Mouse (Mus musculus) midbrain, embryonic 16.5 days (tissue): ENCODE measurements at regions not wholly inside any gene's neighbourhood (a gene's known extent, or its start where the extent isn't known, plus 50 kb on each side); places are given as distances from the start of the nearest gene placed in this dataset.

Experiments used
- ATAC-seq: fragments of 200-750 bp; cut with Nextera tagmentation; 2 replicates; pipeline ENCODE4 v1.8.0; 2017; ENCODE audit warnings: moderate TSS enrichment
- H3K27ac ChIP-seq: fragments of 300-500 bp; sonication (generic); 2 replicates; pipeline ENCODE4 v1.5.1; 2014; ENCODE audit warnings: mild to moderate bottlenecking, low read length, mixed read lengths
- H3K27me3 ChIP-seq: fragments of 300-500 bp; sonication (generic); 2 replicates; pipeline ENCODE4 v1.6.1; 2014; ENCODE audit warnings: low read depth, low read length, mixed read lengths; ENCODE audit not compliant: control insufficient read depth, insufficient read depth
- H3K36me3 ChIP-seq: fragments of 300-500 bp; sonication (generic); 2 replicates; pipeline ENCODE4 v1.6.1; 2014; ENCODE audit warnings: mild to moderate bottlenecking, low read length, moderate library complexity, mixed read lengths; ENCODE audit not compliant: control insufficient read depth, insufficient read depth
- H3K4me1 ChIP-seq: fragments of 300-500 bp; sonication (generic); 2 replicates; pipeline ENCODE4 v1.6.1; 2014; ENCODE audit warnings: mild to moderate bottlenecking, low read length, mixed read lengths; ENCODE audit not compliant: control insufficient read depth, insufficient read depth
- H3K4me2 ChIP-seq: fragments of 300-500 bp; sonication (generic); 2 replicates; pipeline ENCODE4 v1.6.1; 2014; ENCODE audit warnings: mild to moderate bottlenecking, low read length, mixed read lengths
- H3K4me3 ChIP-seq: fragments of 300-500 bp; sonication (generic); 2 replicates; pipeline ENCODE4 v1.5.1; 2014; ENCODE audit warnings: low read depth, mild to moderate bottlenecking, low read length, moderate library complexity, mixed read lengths
- H3K9ac ChIP-seq: fragments of 300-500 bp; sonication (generic); 2 replicates; pipeline ENCODE4 v1.6.1; 2014; ENCODE audit warnings: low read depth, low read length, mixed read lengths
- H3K9me3 ChIP-seq: fragments of 300-500 bp; sonication (generic); replicated peaks from 2 replicates; pipeline ENCODE4 v1.6.1; 2014; ENCODE audit warnings: mild to moderate bottlenecking, low read length, mixed read lengths; ENCODE audit not compliant: control insufficient read depth, poor library complexity, severe bottlenecking
- WGBS: fragments of 180-500 bp; shearing (Covaris S2); extraction: QIAGEN DNeasy Blood & Tissue Kit; methylation state at CpG from one replicate; pipeline ENCODE4 v1.1.7; 2014; 5-methylcytosine and 5-hydroxymethylcytosine counted together

- H3K36me3 ChIP-seq: no peaks in the 10 kb centered on the region
- no peak overlapping the region for H3K27ac ChIP-seq
- no peaks in the 10 kb centered on the region for H3K27me3 ChIP-seq
- ATAC-seq: peak; percentile 82
- H3K9me3 ChIP-seq: peaks cover 7% of the 10 kb centered on the region
- no peak overlapping the region for H3K9ac ChIP-seq
- 39% methylated on average over 9 of the region's 9 CpGs for WGBS
- H3K4me1 ChIP-seq: peaks cover 9% of the 10 kb centered on the region
- H3K4me2 ChIP-seq: peak overlapping the region; percentile 14; the same call in 1 of the 2 replicates
- no peak overlapping the region for H3K4me3 ChIP-seq
Observed at GRCm38 (mm10) chr4:22301148-22301942, 56.0 kb upstream of the Fbxl4 start.

- no peak for ATAC-seq
- Histone ChIP-seq H3K4me3 (no peak overlapping the region), H3K9ac (no peak overlapping the region), H3K4me1 (peaks cover 9% of the 10 kb centered on the region), H3K4me2 (peak overlapping the region; percentile 14; the same call in 1 of the 2 replicates), H3K27ac (no peak overlapping the region), H3K9me3 (peaks cover 7% of the 10 kb centered on the region), H3K27me3 (no peaks in the 10 kb centered on the region), H3K36me3 (no peaks in the 10 kb centered on the region)
- WGBS: 9% methylated on average over 4 of the region's 4 CpGs
Observed at GRCm38 (mm10) chr4:22301943-22302215, 55.5 kb upstream of the Fbxl4 start.

- Histone ChIP-seq H3K27ac (no peak overlapping the region), H3K4me3 (no peak overlapping the region), H3K9ac (no peak overlapping the region), H3K36me3 (no peaks in the 10 kb centered on the region), H3K4me1 (peaks cover 9% of the 10 kb centered on the region), H3K4me2 (no peak overlapping the region), H3K9me3 (peaks cover 7% of the 10 kb centered on the region), H3K27me3 (no peaks in the 10 kb centered on the region)
- ATAC-seq: no peak
- WGBS: 77% methylated on average over 1 of the region's 1 CpGs
Observed at GRCm38 (mm10) chr4:22302262-22302661, 55.1 kb upstream of the Fbxl4 start.
